Mouse (Mus musculus) kidney, embryonic 15.5 days (tissue): Measurements from ENCODE around the gene Cdan1. TPM values are rescaled to one million over a fixed set of nuclear protein-coding genes. Genes with fewer than 3 reads are reported as not detected.

Experiments used
- ATAC-seq: fragments of 200-750 bp; cut with Nextera tagmentation; replicated peaks from 2 replicates; pipeline ENCODE4 v1.8.0; 2017; ENCODE audit warnings: moderate TSS enrichment; ENCODE audit not compliant: low FRiP score
- H3K27ac ChIP-seq: fragments of 300-500 bp; sonication (generic); 2 replicates; pipeline ENCODE4 v1.5.1; 2015; ENCODE audit warnings: mild to moderate bottlenecking, inconsistent platforms
- H3K27me3 ChIP-seq: fragments of 300-500 bp; sonication (generic); 2 replicates; pipeline ENCODE4 v1.6.1; 2015; ENCODE audit warnings: inconsistent platforms
- H3K36me3 ChIP-seq: fragments of 300-500 bp; sonication (generic); 2 replicates; pipeline ENCODE4 v1.6.1; 2015; ENCODE audit warnings: inconsistent platforms
- H3K4me1 ChIP-seq: fragments of 300-500 bp; sonication (generic); 2 replicates; pipeline ENCODE4 v1.6.1; 2015; ENCODE audit warnings: inconsistent platforms
- H3K4me2 ChIP-seq: fragments of 300-500 bp; sonication (generic); 2 replicates; pipeline ENCODE4 v1.6.1; 2015; ENCODE audit warnings: moderate library complexity, mild to moderate bottlenecking, inconsistent platforms
- H3K4me3 ChIP-seq: fragments of 300-500 bp; sonication (generic); replicated peaks from 2 replicates; pipeline ENCODE4 v1.5.1; 2015; ENCODE audit warnings: mild to moderate bottlenecking, inconsistent platforms
- H3K9ac ChIP-seq: fragments of 300-500 bp; sonication (generic); 2 replicates; pipeline ENCODE4 v1.6.1; 2015; ENCODE audit warnings: mild to moderate bottlenecking, inconsistent platforms
- H3K9me3 ChIP-seq: fragments of 300-500 bp; sonication (generic); replicated peaks from 2 replicates; pipeline ENCODE4 v1.6.1; 2016; ENCODE audit warnings: inconsistent platforms
- WGBS: fragments of 180-500 bp; shearing (Covaris S2); methylation state at CpG from one replicate; pipeline ENCODE4 v1.1.7; 2015; ENCODE audit warnings: mixed read lengths; 5-methylcytosine and 5-hydroxymethylcytosine counted together
- polyA plus RNA-seq: library from polyadenylated mRNA; unstranded; fragments of >200 nt; fragmentation: Nextera tagmentation; extraction: Ambion mirVana; gene quantifications from 2 replicates; pipeline ENCODE4 v1.2.1, GENCODE M21; 2015

Cdan1 gene
- polyA plus RNA-seq, 1 experiment from 2014 or later, result 7.4 TPM

DNA sequence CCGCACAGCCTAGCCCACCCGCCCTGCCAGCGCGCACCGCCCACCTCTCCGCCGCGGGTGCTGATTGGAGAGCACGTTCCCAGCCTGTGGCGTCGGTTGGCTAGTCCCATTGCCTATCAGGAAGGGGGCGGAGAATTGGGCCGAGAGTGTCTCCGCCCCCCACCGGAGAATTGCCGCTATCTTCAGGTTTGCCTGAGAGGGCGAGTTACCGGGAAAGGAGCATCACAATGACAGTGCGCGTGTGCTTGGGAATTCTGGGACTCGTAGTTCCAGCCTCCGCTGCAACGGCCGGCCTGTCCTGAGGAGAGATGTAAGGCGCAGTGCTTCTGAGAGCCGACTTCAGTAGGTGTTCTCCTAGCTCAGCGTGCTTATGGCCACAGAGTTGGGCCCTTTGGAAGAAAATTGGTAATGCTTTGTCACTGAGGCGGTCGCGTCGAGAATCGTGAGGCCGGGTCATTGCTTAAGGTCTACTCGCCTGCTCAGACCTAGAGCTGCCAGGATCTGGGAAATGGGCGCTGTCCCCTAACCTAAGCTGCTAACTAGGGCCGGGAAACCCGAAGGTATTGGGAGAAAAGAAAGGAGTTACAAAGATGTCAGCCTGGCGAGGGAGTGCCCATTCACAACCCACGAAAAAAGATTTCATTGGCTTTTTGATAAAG lies 625 bp upstream of the Cdan1 start, which contains the start of gene Ttbk2:
Gene Ttbk2, minus strand, starts transcription at position 181 of the 659 bp plus-strand sequence.
- H3K4me2 ChIP-seq, result peak within 1 kb of the TSS; percentile 79
- H3K4me3 ChIP-seq, result peak within 1 kb of the TSS; percentile 87
- peak within 1 kb of the TSS; percentile 60 for H3K27ac ChIP-seq
- no peaks in the 10 kb centered on the region for H3K27me3 ChIP-seq
- H3K9me3 ChIP-seq, result no peaks in the 10 kb centered on the region
- no peaks in the 10 kb centered on the region for H3K36me3 ChIP-seq
- peak within 1 kb of the TSS; percentile 74 for H3K9ac ChIP-seq
- peaks cover 8% of the 10 kb centered on the region for H3K4me1 ChIP-seq
- under 1% methylated on average over 39 of the region's 39 CpGs for WGBS
- peak; percentile 100 for ATAC-seq

DNA sequence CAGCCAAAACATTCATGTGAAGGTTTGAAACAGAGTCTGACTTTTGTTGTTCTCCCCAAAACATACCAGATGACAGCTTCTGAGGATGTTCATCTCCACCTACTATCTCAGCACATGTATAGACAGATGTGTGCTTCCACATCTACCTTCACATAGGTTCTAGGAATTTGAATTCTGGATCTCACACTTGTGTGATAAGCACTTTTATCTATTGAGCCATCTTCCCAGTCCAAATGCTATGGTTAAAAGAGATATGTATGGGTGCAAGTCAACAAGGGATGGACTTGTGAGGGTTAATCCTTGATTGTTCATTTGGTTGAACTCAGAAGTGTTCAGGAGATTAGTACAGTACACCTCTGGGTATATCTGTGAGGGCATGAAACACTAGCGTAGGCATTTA lies 4.6 kb downstream of the Cdan1 start:
- H3K4me3 ChIP-seq, result no peak overlapping the region
- peaks cover 5% of the 10 kb centered on the region; the same call in 1 of the 2 replicates for H3K4me1 ChIP-seq
- no peak overlapping the region for H3K9ac ChIP-seq
- H3K9me3 ChIP-seq, result no peaks in the 10 kb centered on the region
- H3K27ac ChIP-seq, result no peak overlapping the region
- ATAC-seq, result no peak
- WGBS, result 87% methylated on average over 1 of the region's 1 CpGs
- no peak overlapping the region for H3K4me2 ChIP-seq
- no peaks in the 10 kb centered on the region for H3K36me3 ChIP-seq
- no peaks in the 10 kb centered on the region for H3K27me3 ChIP-seq

DNA sequence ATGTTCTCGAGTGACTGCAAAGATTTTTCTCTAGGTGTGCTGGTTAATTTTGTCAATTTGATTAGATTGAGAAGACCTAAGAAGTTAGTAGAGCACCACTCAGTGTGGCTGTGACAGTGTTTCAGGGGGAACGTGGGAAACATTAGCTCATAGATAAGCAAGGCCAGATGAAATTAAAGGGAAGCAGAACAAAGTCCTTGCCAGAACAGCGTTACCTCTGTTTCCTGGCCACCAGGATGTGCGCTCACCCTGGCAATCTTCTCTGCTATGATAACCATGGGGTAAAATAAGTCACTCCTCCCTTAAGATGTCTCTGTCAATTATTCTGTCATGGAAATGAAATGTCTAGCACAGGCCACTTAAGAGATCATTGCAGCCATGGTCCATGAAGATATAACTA lies 5.9 kb downstream of the Cdan1 start:
- 76% methylated on average over 4 of the region's 4 CpGs for whole genome bisulfite sequencing
- no peaks in the 10 kb centered on the region for H3K27me3 ChIP-seq
- ATAC-seq, result no peak
- H3K27ac ChIP-seq, result no peak overlapping the region
- H3K36me3 ChIP-seq, result no peaks in the 10 kb centered on the region
- H3K4me1 ChIP-seq, result peaks cover under 1% of the 10 kb centered on the region; the same call in 1 of the 2 replicates
- no peak overlapping the region for H3K9ac ChIP-seq
- no peak overlapping the region for H3K4me2 ChIP-seq
- H3K9me3 ChIP-seq, result no peaks in the 10 kb centered on the region
- no peak overlapping the region for H3K4me3 ChIP-seq

DNA sequence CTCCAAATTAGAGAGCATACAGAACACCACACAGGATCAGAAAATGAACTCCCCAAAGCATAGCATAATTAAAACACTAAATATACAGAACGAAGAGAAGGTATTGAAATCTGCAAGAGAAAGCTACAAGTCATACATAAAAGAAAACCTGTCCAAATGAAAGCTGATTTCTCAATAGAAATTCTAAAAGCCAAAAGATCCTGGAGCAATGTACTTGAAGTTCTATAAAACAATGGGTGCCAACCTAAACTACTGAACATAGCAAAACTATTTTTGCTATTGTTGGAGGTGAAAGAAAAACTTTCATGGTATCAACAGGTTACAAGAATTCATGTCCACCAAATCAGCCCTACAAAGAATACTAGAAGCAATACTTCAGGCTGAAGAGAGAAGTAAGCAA lies 8.7 kb downstream of the Cdan1 start:
- no peak for ATAC-seq
- WGBS, result 87% methylated on average over 1 of the region's 1 CpGs

DNA sequence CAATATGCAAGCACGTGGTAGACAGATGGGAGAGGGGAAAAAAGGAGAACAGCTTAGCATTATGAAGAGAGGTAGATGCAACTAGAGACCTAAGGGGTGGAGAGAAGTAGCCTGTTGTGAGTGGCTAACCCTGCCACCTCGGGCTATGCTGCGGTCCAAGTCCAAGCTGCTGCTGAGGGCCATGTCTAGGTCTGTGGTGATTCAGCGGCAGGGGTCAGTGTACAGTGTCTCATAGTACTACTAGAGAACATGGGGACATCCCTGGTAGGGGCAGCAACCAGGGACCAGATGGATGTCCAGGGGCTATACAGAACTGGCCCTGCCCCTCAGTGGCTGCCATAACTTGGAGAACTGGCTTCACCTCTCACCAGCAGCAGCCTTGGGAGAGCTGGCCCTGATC lies 14.8 kb downstream of the Cdan1 start:
- Histone ChIP-seq H3K4me2 (no peak overlapping the region), H3K4me1 (no peaks in the 10 kb centered on the region), H3K9me3 (no peaks in the 10 kb centered on the region), H3K27ac (no peak overlapping the region), H3K36me3 (0 out of 2 replicates have a peak, but pooled peaks cover 9% of the 10 kb centered on the region), H3K9ac (no peak overlapping the region), H3K27me3 (no peaks in the 10 kb centered on the region), H3K4me3 (no peak overlapping the region)
- no peak for ATAC-seq
- 93% methylated on average over 4 of the region's 4 CpGs for WGBS

More for the DNA sequence above, 8.7 kb downstream of the Cdan1 start:
- Histone ChIP-seq H3K4me3 (no peak overlapping the region), H3K27ac (no peak overlapping the region), H3K4me1 (no peaks in the 10 kb centered on the region), H3K36me3 (0 out of 2 replicates have a peak, but pooled peaks cover 3% of the 10 kb centered on the region), H3K9ac (no peak overlapping the region), H3K27me3 (no peaks in the 10 kb centered on the region), H3K9me3 (no peaks in the 10 kb centered on the region), H3K4me2 (no peak overlapping the region)

DNA sequence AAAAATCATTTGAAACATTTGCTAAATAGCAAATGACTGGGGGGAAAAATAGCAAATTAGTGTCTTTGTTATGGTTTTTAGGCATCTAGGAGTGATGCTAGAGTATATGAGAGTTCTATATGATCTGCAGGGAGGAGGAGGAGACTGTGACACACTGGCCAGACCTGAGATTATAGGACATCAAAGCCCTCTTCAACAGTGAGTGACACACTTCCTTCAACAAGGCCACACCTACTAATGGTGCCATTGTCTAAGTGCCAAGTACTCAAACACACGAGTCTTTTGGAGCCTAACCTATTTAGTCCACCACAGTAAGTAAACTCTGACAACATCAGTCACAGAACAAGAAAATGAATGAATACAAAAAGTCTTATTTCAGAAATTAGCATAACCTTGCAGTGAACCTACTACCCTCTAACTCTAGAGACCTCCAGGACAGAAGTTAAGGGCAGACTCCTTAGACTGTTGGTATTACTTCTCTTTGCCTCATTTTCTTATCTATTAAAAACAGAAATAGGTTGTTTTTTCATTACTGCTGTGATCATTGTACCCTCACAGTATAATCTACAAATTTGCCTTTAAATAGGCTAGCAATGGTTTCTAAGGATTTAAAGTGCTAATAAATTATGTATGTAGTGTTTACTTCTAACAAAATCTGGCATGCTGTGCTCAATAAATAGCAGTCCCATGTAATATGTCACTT lies 22.8 kb downstream of the Cdan1 start:
- Histone ChIP-seq H3K4me2 (no peak overlapping the region), H3K4me1 (no peaks in the 10 kb centered on the region), H3K36me3 (no peaks in the 10 kb centered on the region), H3K9ac (no peak overlapping the region), H3K27ac (no peak overlapping the region), H3K27me3 (no peaks in the 10 kb centered on the region), H3K4me3 (no peak overlapping the region), H3K9me3 (no peaks in the 10 kb centered on the region)
- no peak for ATAC-seq
- WGBS, result 43% methylated on average over 1 of the region's 1 CpGs

DNA sequence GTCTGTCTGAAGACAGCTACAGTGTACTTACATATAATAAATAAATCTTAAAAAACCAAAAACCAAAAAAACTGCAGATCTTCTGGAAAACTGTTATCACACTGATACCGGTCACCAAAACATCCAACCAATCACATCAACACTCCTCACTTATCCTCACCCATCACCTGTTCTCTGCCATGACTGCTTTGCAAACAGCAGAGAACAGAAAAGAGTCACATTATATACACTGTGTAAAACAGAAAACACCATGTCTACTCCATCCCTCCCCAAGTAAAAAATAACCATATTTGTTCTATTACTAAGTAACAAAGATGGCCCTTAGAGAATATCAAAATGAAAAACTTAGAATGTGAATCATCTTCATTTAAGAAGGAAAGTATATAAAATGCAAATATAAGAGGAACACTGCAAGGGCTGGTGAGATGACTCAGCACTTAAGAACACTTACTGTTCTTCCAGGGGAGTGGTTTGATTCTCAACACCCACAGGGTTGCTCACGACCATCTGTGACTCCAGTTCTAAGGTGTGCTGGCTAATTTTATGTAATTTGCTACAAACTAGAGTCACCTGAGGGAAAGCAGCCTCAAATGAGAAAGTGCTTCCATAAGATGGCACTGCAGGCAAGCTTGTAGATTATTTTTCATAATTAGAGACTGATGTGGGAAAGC lies 79.5 kb downstream of the Cdan1 start:
- Histone ChIP-seq H3K27ac (no peak overlapping the region), H3K4me3 (no peak overlapping the region), H3K9me3 (no peaks in the 10 kb centered on the region), H3K4me1 (no peaks in the 10 kb centered on the region), H3K36me3 (peaks cover 14% of the 10 kb centered on the region), H3K4me2 (no peak overlapping the region), H3K27me3 (no peaks in the 10 kb centered on the region), H3K9ac (no peak overlapping the region)
- 89% methylated on average over 2 of the region's 2 CpGs for WGBS
- no peak for ATAC-seq

DNA sequence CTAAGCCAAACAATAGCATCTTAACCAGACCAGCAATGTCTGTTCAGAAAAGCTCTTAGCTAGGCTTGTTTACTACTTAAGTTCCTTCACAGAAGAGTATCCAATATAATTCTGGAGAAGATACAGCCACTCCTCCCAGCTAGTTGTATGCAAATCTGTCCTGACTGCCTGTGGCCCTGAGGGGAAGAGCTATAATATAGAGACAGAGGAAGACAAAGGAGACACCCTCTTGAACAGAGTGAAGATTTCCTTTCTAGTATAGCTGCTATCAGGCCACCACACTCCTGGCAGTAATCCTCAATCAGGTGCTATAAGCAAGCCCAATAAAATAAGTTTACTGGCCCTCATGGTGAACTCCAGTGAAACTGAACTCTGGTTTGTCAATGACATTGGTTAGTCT lies 88.0 kb downstream of the Cdan1 start:
- peaks cover 18% of the 10 kb centered on the region for H3K36me3 ChIP-seq
- H3K4me2 ChIP-seq, result no peak overlapping the region
- H3K9ac ChIP-seq, result no peak overlapping the region
- H3K27me3 ChIP-seq, result no peaks in the 10 kb centered on the region
- H3K9me3 ChIP-seq, result no peaks in the 10 kb centered on the region
- H3K4me3 ChIP-seq, result no peak overlapping the region
- no peak for ATAC-seq
- no peak overlapping the region for H3K27ac ChIP-seq
- no peaks in the 10 kb centered on the region for H3K4me1 ChIP-seq

DNA sequence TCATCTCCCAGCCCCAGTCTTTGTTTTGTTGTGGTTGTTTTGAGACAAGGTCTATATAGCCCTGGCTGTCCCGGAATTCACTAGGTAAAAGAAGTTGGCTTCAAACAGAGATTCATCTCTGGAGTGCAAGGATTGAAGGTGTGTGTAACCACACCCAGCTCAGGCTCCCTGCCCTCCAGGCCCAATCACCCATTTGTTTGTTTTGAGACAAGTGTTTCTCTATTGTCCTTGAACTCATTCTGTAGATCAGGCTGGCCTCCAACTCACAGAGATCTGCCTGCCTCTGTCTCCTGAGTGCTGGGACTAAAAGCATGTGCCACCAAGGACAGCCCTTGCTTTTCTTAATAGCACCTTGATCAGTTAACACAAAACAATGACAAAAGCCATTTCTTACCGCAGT lies 101.9 kb downstream of the Cdan1 start:
- no peak overlapping the region for H3K4me2 ChIP-seq
- H3K9me3 ChIP-seq, result no peaks in the 10 kb centered on the region
- peaks cover 29% of the 10 kb centered on the region for H3K36me3 ChIP-seq
- 94% methylated on average over 2 of the region's 2 CpGs for WGBS
- no peak overlapping the region for H3K4me3 ChIP-seq
- no peak overlapping the region for H3K9ac ChIP-seq
- ATAC-seq, result no peak
- no peak overlapping the region for H3K27ac ChIP-seq
- H3K27me3 ChIP-seq, result no peaks in the 10 kb centered on the region
- no peaks in the 10 kb centered on the region for H3K4me1 ChIP-seq

DNA sequence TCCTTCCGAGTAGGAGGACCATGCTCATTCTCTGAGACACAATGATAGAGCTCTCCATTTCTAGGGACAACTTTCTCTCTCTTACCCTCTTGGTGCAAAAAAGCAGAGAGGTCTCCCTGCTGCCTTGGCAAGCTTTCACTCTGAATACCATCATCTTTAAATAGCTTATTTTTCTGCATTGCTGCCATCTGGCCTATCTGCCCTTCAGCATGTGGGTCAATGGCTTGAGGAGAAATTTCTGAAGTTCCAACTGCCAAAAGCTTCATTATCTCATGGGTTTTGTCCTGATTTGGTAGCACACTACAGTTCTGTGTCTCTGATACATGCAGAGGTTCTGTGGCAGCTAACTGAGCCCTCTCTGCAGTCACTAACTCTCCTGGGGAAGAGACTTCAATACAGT lies 104.4 kb downstream of the Cdan1 start:
- ATAC-seq, result no peak
- no peaks in the 10 kb centered on the region for H3K27me3 ChIP-seq
- H3K4me3 ChIP-seq, result no peak overlapping the region
- no peak overlapping the region for H3K27ac ChIP-seq
- peaks cover 30% of the 10 kb centered on the region for H3K36me3 ChIP-seq
- H3K4me2 ChIP-seq, result no peak overlapping the region
- WGBS, result 77% methylated on average over 1 of the region's 1 CpGs
- no peak overlapping the region for H3K9ac ChIP-seq
- H3K9me3 ChIP-seq, result no peaks in the 10 kb centered on the region
- no peaks in the 10 kb centered on the region for H3K4me1 ChIP-seq

DNA sequence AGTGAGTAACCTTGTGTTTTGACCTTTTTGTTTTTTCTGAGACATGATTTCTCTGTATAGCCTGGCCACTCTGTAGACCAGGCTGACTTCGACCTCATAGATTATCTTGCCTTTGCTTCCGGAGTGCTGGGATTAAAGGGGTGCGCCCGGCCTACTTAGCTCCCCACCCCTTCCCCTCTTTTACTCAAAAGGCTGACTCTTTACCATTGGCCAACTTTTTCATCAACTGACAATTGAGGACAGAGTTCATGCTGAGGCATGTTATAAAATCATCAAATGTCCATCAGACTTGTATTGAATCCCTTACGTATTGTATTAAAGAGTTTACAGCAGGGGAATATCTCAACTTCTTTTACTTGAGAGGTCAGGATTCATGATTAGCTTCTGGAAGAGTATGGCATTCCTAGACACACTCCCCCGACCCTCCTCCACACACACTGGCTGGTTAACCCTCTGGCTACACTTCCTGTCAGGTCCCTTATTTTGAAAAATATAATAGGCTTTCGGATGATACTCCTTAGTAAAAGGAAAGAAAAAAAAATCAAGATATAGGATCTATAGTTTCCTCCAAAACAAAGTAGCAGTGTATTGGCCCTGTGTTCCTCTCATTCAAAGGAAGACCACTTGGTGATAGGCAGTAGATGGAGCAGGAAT lies 117.9 kb downstream of the Cdan1 start:
- H3K9me3 ChIP-seq, result no peaks in the 10 kb centered on the region
- H3K4me3 ChIP-seq, result peak overlapping the region; percentile 65
- H3K4me2 ChIP-seq, result peak overlapping the region; percentile 95
- H3K36me3 ChIP-seq, result peaks cover 17% of the 10 kb centered on the region
- peak overlapping the region; percentile 84; the same call in 1 of the 2 replicates for H3K9ac ChIP-seq
- no peak; the same call in 1 of the 2 replicates for ATAC-seq
- H3K27me3 ChIP-seq, result no peaks in the 10 kb centered on the region
- WGBS, result 30% methylated on average over 7 of the region's 7 CpGs
- H3K4me1 ChIP-seq, result peaks cover 29% of the 10 kb centered on the region
- peak overlapping the region; percentile 93 for H3K27ac ChIP-seq
